Mouse (Mus musculus) spleen, adult 2 months (tissue): ENCODE measurements around the gene Jmjd6. TPM values are rescaled to one million over a fixed set of nuclear protein-coding genes. Genes with fewer than 3 reads are reported as not detected.

ENCODE experiments used
- DNase-seq, 2 experiments: peaks; one replicate each; pipeline versions ENCODE4 v3.0.0 to v3.0.0-alpha.2; 2012 to 2021; ENCODE audit warnings: low spot score in 2 of 2, low read depth in 1 of 2
- H3K27ac ChIP-seq: fragments of 200-500 bp; 2 replicates; pipeline ENCODE4 v1.5.1; 2012; ENCODE audit warnings: low read length, inconsistent platforms; ENCODE audit not compliant: insufficient read depth
- H3K27me3 ChIP-seq: fragments of 200-500 bp; 2 replicates; pipeline ENCODE4 v1.6.1; 2012; ENCODE audit warnings: mild to moderate bottlenecking, moderate library complexity, low read length, inconsistent platforms; ENCODE audit not compliant: control insufficient read depth, insufficient read depth
- H3K36me3 ChIP-seq: fragments of 200-500 bp; 2 replicates; pipeline ENCODE4 v1.6.1; 2012; ENCODE audit warnings: mild to moderate bottlenecking, low read length, inconsistent platforms; ENCODE audit not compliant: control insufficient read depth, insufficient read depth
- H3K4me1 ChIP-seq: fragments of 200-500 bp; 2 replicates; pipeline ENCODE4 v1.6.1; 2011; ENCODE audit warnings: inconsistent platforms; ENCODE audit not compliant: control insufficient read depth, insufficient read depth, insufficient read length
- H3K4me3 ChIP-seq: fragments of 200-500 bp; 2 replicates; pipeline ENCODE4 v1.5.1; 2011; ENCODE audit warnings: mild to moderate bottlenecking, inconsistent platforms; ENCODE audit not compliant: insufficient read depth, insufficient read length; ENCODE audit errors: extremely low read depth
- CTCF ChIP-seq: fragments of 200-500 bp; IDR thresholded peaks from 2 replicates; pipeline ENCODE4 v1.5.1; 2011; ENCODE audit warnings: mild to moderate bottlenecking, inconsistent platforms; ENCODE audit not compliant: insufficient read depth, insufficient read length, insufficient replicate concordance; ENCODE audit errors: extremely low read depth
- POLR2A ChIP-seq: fragments of 200-500 bp; IDR thresholded peaks from 2 replicates; pipeline ENCODE4 v1.6.1; 2011; ENCODE audit warnings: low read depth, low read length, inconsistent platforms
- WGBS: fragments of 180-500 bp; shearing (Covaris S2); methylation state at CpG from one replicate; pipeline ENCODE4 v1.1.7; 2018; 5-methylcytosine and 5-hydroxymethylcytosine counted together
- polyA plus RNA-seq: library from polyadenylated mRNA; depleted of rRNA; stranded (reverse); fragments of >200 nt; gene quantifications from 2 replicates; pipeline ENCODE4 v1.2.3, GENCODE M21; 2012

Jmjd6 gene
- polyA plus RNA-seq, 1 experiment = 21.7 TPM

- TF ChIP-seq CTCF = no peak
- TF ChIP-seq POLR2A = no peak
- no peak overlapping the region for H3K4me3 ChIP-seq
- DNase-seq = no peak
- H3K36me3 ChIP-seq = peaks cover 12% of the 10 kb centered on the region
- 89% methylated on average over 12 of the region's 12 CpGs for WGBS
- no peak overlapping the region for H3K27ac ChIP-seq
- H3K27me3 ChIP-seq = no peaks in the 10 kb centered on the region
- H3K4me1 ChIP-seq = no peaks in the 10 kb centered on the region
Observed at GRCm38 (mm10) chr11:116865945-116866585, 22.8 kb upstream of the Jmjd6 start.

GRCm38 (mm10) chr11:116864444-116864843 is 21.2 kb upstream of the Jmjd6 start:
- peaks cover 13% of the 10 kb centered on the region for H3K36me3 ChIP-seq
- TF ChIP-seq POLR2A (no peak), CTCF (no peak)
- DNase-seq = no peak

GRCm38 (mm10) chr11:116857183-116857850 is 14.1 kb upstream of the Jmjd6 start:
- H3K36me3 ChIP-seq = peaks cover 4% of the 10 kb centered on the region
- WGBS = 82% methylated on average over 12 of the region's 12 CpGs
- no peaks in the 10 kb centered on the region; the same call in 1 of the 2 replicates for H3K4me1 ChIP-seq
- TF ChIP-seq CTCF (no peak), POLR2A (no peak)
- no peaks in the 10 kb centered on the region for H3K27me3 ChIP-seq
- no peak overlapping the region for H3K4me3 ChIP-seq
- DNase-seq = no peak
- H3K27ac ChIP-seq = no peak overlapping the region

More at GRCm38 (mm10) chr11:116864444-116864843, 21.2 kb upstream of the Jmjd6 start:
- no peaks in the 10 kb centered on the region for H3K27me3 ChIP-seq
- no peak overlapping the region for H3K4me3 ChIP-seq
- 88% methylated on average over 10 of the region's 10 CpGs for WGBS
- no peaks in the 10 kb centered on the region for H3K4me1 ChIP-seq
- H3K27ac ChIP-seq = no peak overlapping the region

- TF ChIP-seq CTCF = no peak
- no peak for TF ChIP-seq POLR2A
- Histone ChIP-seq H3K27me3 (no peaks in the 10 kb centered on the region), H3K27ac (no peak overlapping the region), H3K4me3 (peak overlapping the region; percentile 96), H3K36me3 (peaks cover 9% of the 10 kb centered on the region), H3K4me1 (no peaks in the 10 kb centered on the region; the same call in none of the 2 replicates)
- WGBS = 8% methylated on average over 10 of the region's 10 CpGs
- no peak for DNase-seq
Observed at GRCm38 (mm10) chr11:116854279-116854678, 11.0 kb upstream of the Jmjd6 start.

GRCm38 (mm10) chr11:116853512-116853928 is 10.3 kb upstream of the Jmjd6 start:
- Histone ChIP-seq H3K36me3 (peaks cover 11% of the 10 kb centered on the region), H3K27me3 (no peaks in the 10 kb centered on the region), H3K4me1 (no peaks in the 10 kb centered on the region; the same call in none of the 2 replicates), H3K4me3 (peak overlapping the region; percentile 96), H3K27ac (peak overlapping the region; percentile 99)
- under 1% methylated on average over 36 of the region's 36 CpGs for WGBS
- TF ChIP-seq CTCF = no peak
- no peak; the same call in none of the 2 replicates for TF ChIP-seq POLR2A
- peak; percentile 88 to 96 for DNase-seq

GRCm38 (mm10) chr11:116852891-116853511 is 9.8 kb upstream of the Jmjd6 start, which contains the start of gene Srsf2:
TSS of gene Srsf2 (minus strand) at chr11:116853094.
- no peaks in the 10 kb centered on the region for H3K27me3 ChIP-seq
- peak within 1 kb of the TSS; percentile 96 for H3K4me3 ChIP-seq
- TF ChIP-seq POLR2A (peak; percentile 99), CTCF (no peak)
- DNase-seq = peak; percentile 90 to 93
- peak within 1 kb of the TSS; percentile 99 for H3K27ac ChIP-seq
- under 1% methylated on average over 67 of the region's 74 CpGs for WGBS
- no peaks in the 10 kb centered on the region; the same call in none of the 2 replicates for H3K4me1 ChIP-seq
- H3K36me3 ChIP-seq = peaks cover 16% of the 10 kb centered on the region
